Mouse (Mus musculus) splenic B cell, adult 2 months (primary cell): ENCODE measurements around the gene Aff3.

Experiments used
- DNase-seq: peaks from one replicate; pipeline ENCODE4 v3.0.0-alpha.2; 2011; ENCODE audit warnings: low read depth, low spot score
- H3K27me3 ChIP-seq: 2 replicates; pipeline ENCODE4 v1.6.1; 2012; ENCODE audit warnings: mild to moderate bottlenecking, low read length, moderate library complexity, mixed read lengths; ENCODE audit not compliant: control insufficient read depth, poor library complexity, insufficient read depth, severe bottlenecking
- H3K36me3 ChIP-seq: 2 replicates; pipeline ENCODE4 v1.6.1; 2012; ENCODE audit warnings: mild to moderate bottlenecking, low read length, moderate library complexity, mixed read lengths; ENCODE audit not compliant: control insufficient read depth, poor library complexity, insufficient read depth, severe bottlenecking

Aff3 gene

GRCm38 (mm10) chr1:38357933-38358796 is 306.6 kb downstream of the Aff3 start:
- no peak for DNase-seq
- peaks cover 2% of the 10 kb centered on the region for H3K36me3 ChIP-seq
- no peaks in the 10 kb centered on the region for H3K27me3 ChIP-seq

- DNase-seq = no peak
- Histone ChIP-seq H3K36me3 (peaks cover 4% of the 10 kb centered on the region), H3K27me3 (no peaks in the 10 kb centered on the region)
Measured at GRCm38 (mm10) chr1:38354585-38354984, 310.2 kb downstream of the Aff3 start.

- peaks cover 4% of the 10 kb centered on the region; the same call in 1 of the 2 replicates for H3K36me3 ChIP-seq
- DNase-seq = no peak
- no peaks in the 10 kb centered on the region for H3K27me3 ChIP-seq
Measured at GRCm38 (mm10) chr1:38347346-38347745, 317.4 kb downstream of the Aff3 start.

GRCm38 (mm10) chr1:38334206-38334605 is 330.5 kb downstream of the Aff3 start:
- H3K36me3 ChIP-seq = no peaks in the 10 kb centered on the region
- no peaks in the 10 kb centered on the region for H3K27me3 ChIP-seq
- no peak for DNase-seq

- no peaks in the 10 kb centered on the region for H3K36me3 ChIP-seq
- no peaks in the 10 kb centered on the region for H3K27me3 ChIP-seq
Measured at GRCm38 (mm10) chr1:38332919-38333318, 331.8 kb downstream of the Aff3 start.

GRCm38 (mm10) chr1:38324206-38324605 is 340.5 kb downstream of the Aff3 start:
- no peaks in the 10 kb centered on the region for H3K27me3 ChIP-seq
- peaks cover 2% of the 10 kb centered on the region; the same call in 1 of the 2 replicates for H3K36me3 ChIP-seq
- no peak for DNase-seq

More at GRCm38 (mm10) chr1:38332919-38333318, 331.8 kb downstream of the Aff3 start:
- DNase-seq = no peak

- no peak for DNase-seq
- no peaks in the 10 kb centered on the region for H3K27me3 ChIP-seq
Measured at GRCm38 (mm10) chr1:38321861-38322260, 342.9 kb downstream of the Aff3 start.

GRCm38 (mm10) chr1:38320971-38321305 is 343.8 kb downstream of the Aff3 start:
- no peak for DNase-seq
- Histone ChIP-seq H3K27me3 (no peaks in the 10 kb centered on the region), H3K36me3 (peaks cover 2% of the 10 kb centered on the region)

More at GRCm38 (mm10) chr1:38321861-38322260, 342.9 kb downstream of the Aff3 start:
- peaks cover 2% of the 10 kb centered on the region; the same call in 1 of the 2 replicates for H3K36me3 ChIP-seq

GRCm38 (mm10) chr1:38320126-38320970 is 344.4 kb downstream of the Aff3 start:
- DNase-seq = no peak
- Histone ChIP-seq H3K36me3 (peaks cover 2% of the 10 kb centered on the region), H3K27me3 (no peaks in the 10 kb centered on the region)

- H3K36me3 ChIP-seq = peaks cover 2% of the 10 kb centered on the region
- H3K27me3 ChIP-seq = no peaks in the 10 kb centered on the region
- no peak for DNase-seq
Measured at GRCm38 (mm10) chr1:38318614-38319013, 346.1 kb downstream of the Aff3 start.

- Histone ChIP-seq H3K36me3 (no peaks in the 10 kb centered on the region; the same call in 1 of the 2 replicates), H3K27me3 (no peaks in the 10 kb centered on the region)
- no peak for DNase-seq
Measured at GRCm38 (mm10) chr1:38315992-38316391, 348.8 kb downstream of the Aff3 start.

GRCm38 (mm10) chr1:38310496-38310895 is 354.3 kb downstream of the Aff3 start:
- no peaks in the 10 kb centered on the region for H3K27me3 ChIP-seq
- no peak for DNase-seq
- H3K36me3 ChIP-seq = peaks cover 2% of the 10 kb centered on the region; the same call in 1 of the 2 replicates

GRCm38 (mm10) chr1:38310076-38310475 is 354.7 kb downstream of the Aff3 start:
- no peaks in the 10 kb centered on the region for H3K27me3 ChIP-seq
- no peak for DNase-seq
- peaks cover 2% of the 10 kb centered on the region; the same call in 1 of the 2 replicates for H3K36me3 ChIP-seq

GRCm38 (mm10) chr1:38309341-38309740 is 355.4 kb downstream of the Aff3 start:
- Histone ChIP-seq H3K36me3 (peaks cover 2% of the 10 kb centered on the region; the same call in 1 of the 2 replicates), H3K27me3 (no peaks in the 10 kb centered on the region)
- no peak for DNase-seq

- Histone ChIP-seq H3K36me3 (peaks cover 2% of the 10 kb centered on the region; the same call in 1 of the 2 replicates), H3K27me3 (no peaks in the 10 kb centered on the region)
- DNase-seq = no peak
Measured at GRCm38 (mm10) chr1:38308705-38308996, 356.1 kb downstream of the Aff3 start.
